Mouse (Mus musculus): Measurements from ENCODE around the gene Stard3. TPM values are rescaled to one million over a fixed set of nuclear protein-coding genes. Genes with fewer than 3 reads are reported as not detected.

Stard3 gene
- total RNA-seq, 2 experiments from 2014 or later: 19.2 to 19.5 TPM

Other genes starting within 250 kb of the Stard3 start
- 10 to 100 TPM; 27.8 to 32.0 TPM for gene Fbxl20, start 208.0 kb upstream of the Stard3 start, total RNA-seq (2021)
- gene Med1, start 165.1 kb upstream of the Stard3 start, total RNA-seq (2021): 10 to 100 TPM; 48.6 to 50.2 TPM
- 10 to 100 TPM; 34.1 to 36.5 TPM for gene Cdk12, start 155.3 kb upstream of the Stard3 start, total RNA-seq (2021)
- 100 to 1,000 TPM; 114 to 118 TPM for gene Neurod2, start 28.7 kb upstream of the Stard3 start, total RNA-seq (2021)
- gene Ppp1r1b, start 10.0 kb upstream of the Stard3 start, total RNA-seq (2021): 10 to 100 TPM; 17.5 to 24.1 TPM
- gene Tcap, start 25.4 kb downstream of the Stard3 start, total RNA-seq (2021): 1 to 10 TPM; 1.4 to 1.6 TPM
- not detected for gene Pnmt, start 28.1 kb downstream of the Stard3 start, total RNA-seq (2021)
- 10 to 100 TPM in 1 of 2 experiments, 1 to 10 TPM in 1; 8.9 to 10.1 TPM for gene Pgap3, start 42.1 kb downstream of the Stard3 start, total RNA-seq (2021)
- 1 to 10 TPM; 3.3 to 4.2 TPM for gene Erbb2, start 54.1 kb downstream of the Stard3 start, total RNA-seq (2021)
- gene Mien1, start 80.6 kb downstream of the Stard3 start, total RNA-seq (2021): 100 to 1,000 TPM; 108 to 110 TPM
- gene Grb7, start 88.0 kb downstream of the Stard3 start, total RNA-seq (2021): 1 to 10 TPM; 1.0 to 1.8 TPM
- not detected for gene Ikzf3, start 187.7 kb downstream of the Stard3 start, total RNA-seq (2021)
- gene Zpbp2, start 192.7 kb downstream of the Stard3 start, total RNA-seq (2021): not detected
- 10 to 100 TPM; 53.6 to 56.9 TPM for gene Ormdl3, start 229.0 kb downstream of the Stard3 start, total RNA-seq (2021)
- gene Lrrc3c, start 239.9 kb downstream of the Stard3 start, total RNA-seq (2021): not detected

All from layer of hippocampus, postnatal 10 days (tissue).